Mouse (Mus musculus): ENCODE measurements around the gene Tgm1. TPM values are rescaled to one million over a fixed set of nuclear protein-coding genes. Genes with fewer than 3 reads are reported as not detected.

Tgm1 gene
- polyA plus RNA-seq, 1 experiment, result 0.27 TPM

DNA sequence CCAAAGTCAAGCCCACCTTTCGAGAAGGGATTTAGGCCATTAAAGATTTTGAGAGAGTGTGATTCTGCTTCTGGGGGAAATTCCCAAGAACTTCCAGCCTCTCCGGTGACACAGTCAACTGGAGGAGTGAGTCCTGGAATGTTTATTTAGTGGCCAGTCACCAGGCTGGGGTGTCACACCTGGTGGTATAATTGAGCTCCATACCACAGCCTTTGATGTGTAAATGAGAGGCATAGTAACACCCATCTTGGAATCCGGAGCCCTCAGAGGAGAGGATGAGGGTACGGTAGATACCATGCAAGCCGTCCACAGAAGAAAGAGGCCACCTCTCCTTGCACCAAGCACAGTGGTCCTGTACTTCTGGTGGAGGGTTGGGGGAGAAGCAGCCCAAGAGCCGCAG, 11.0 kb downstream of the Tgm1 start:
- no peaks in the 10 kb centered on the region for H3K27me3 ChIP-seq (ENCODE audit: control insufficient read depth, insufficient read depth, low read length)
- H3K4me1 ChIP-seq (ENCODE audit: control insufficient read depth, insufficient read depth, low read length), result no peaks in the 10 kb centered on the region
- TF ChIP-seq POLR2A (IDR thresholded peaks at IDR 0.05; ENCODE audit: control insufficient read depth, low read depth, low read length) (no peak), CTCF (IDR thresholded peaks at IDR 0.05; ENCODE audit: control insufficient read depth, insufficient read depth, insufficient replicate concordance, low read depth, low read length) (no peak)
- H3K36me3 ChIP-seq (ENCODE audit: control insufficient read depth, insufficient read depth, low read length), result no peaks in the 10 kb centered on the region
- no peak overlapping the region for H3K27ac ChIP-seq (ENCODE audit: control insufficient read depth, insufficient read depth, low read depth, low read length)
- H3K4me3 ChIP-seq (ENCODE audit: control insufficient read depth, low read depth, low read length), result no peak overlapping the region

DNA sequence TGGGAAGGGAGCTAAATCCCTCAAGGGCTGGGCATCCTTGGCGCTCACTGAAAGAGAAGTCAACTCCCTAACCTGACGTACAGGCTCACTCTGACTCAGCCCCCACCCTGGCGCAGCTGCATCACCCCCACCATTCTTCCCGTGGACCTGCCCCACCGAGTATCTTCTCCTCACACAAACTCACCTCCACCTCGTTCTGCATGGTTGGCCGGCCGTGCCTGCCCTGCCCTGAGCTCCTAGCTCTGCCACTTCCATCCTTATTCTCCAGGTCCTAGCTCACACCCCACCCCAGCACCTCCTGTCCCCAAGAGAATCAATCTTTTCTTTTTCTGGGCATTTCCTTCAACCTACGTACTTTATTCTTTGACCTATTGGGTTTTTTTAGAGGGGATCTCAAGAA, 12.6 kb downstream of the Tgm1 start:
- H3K27ac ChIP-seq (ENCODE audit: control insufficient read depth, insufficient read depth, low read depth, low read length), result no peak overlapping the region
- H3K4me1 ChIP-seq (ENCODE audit: control insufficient read depth, insufficient read depth, low read length), result no peaks in the 10 kb centered on the region
- H3K4me3 ChIP-seq (ENCODE audit: control insufficient read depth, low read depth, low read length), result no peak overlapping the region
- no peaks in the 10 kb centered on the region for H3K36me3 ChIP-seq (ENCODE audit: control insufficient read depth, insufficient read depth, low read length)
- no peaks in the 10 kb centered on the region for H3K27me3 ChIP-seq (ENCODE audit: control insufficient read depth, insufficient read depth, low read length)
- no peak for TF ChIP-seq POLR2A (IDR thresholded peaks at IDR 0.05; ENCODE audit: control insufficient read depth, low read depth, low read length)
- no peak for TF ChIP-seq CTCF (IDR thresholded peaks at IDR 0.05; ENCODE audit: control insufficient read depth, insufficient read depth, insufficient replicate concordance, low read depth, low read length)

DNA sequence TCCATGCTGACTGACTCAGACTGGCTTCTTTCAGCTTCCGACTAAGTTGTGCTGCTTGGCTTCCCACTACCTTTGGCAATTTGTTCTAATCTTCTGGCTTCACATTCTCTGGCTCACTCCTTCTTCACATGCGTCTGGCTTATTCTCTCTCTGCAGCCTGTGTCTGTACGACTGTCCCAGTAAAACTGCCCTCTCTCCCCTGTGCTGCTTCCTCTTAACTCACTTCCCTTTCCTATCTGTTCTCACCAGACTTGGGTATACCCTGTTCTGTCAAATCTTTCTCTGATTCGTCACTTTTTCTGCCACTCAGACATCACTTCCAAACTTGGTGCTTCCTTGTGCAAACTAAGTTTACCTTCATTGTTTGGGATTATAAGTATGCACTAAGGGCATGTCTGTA, 16.5 kb downstream of the Tgm1 start:
- H3K4me3 ChIP-seq (ENCODE audit: control insufficient read depth, low read depth, low read length), result no peak overlapping the region
- no peak for TF ChIP-seq CTCF (IDR thresholded peaks at IDR 0.05; ENCODE audit: control insufficient read depth, insufficient read depth, insufficient replicate concordance, low read depth, low read length)
- no peak for TF ChIP-seq POLR2A (IDR thresholded peaks at IDR 0.05; ENCODE audit: control insufficient read depth, low read depth, low read length)
- no peaks in the 10 kb centered on the region for H3K27me3 ChIP-seq (ENCODE audit: control insufficient read depth, insufficient read depth, low read length)

DNA sequence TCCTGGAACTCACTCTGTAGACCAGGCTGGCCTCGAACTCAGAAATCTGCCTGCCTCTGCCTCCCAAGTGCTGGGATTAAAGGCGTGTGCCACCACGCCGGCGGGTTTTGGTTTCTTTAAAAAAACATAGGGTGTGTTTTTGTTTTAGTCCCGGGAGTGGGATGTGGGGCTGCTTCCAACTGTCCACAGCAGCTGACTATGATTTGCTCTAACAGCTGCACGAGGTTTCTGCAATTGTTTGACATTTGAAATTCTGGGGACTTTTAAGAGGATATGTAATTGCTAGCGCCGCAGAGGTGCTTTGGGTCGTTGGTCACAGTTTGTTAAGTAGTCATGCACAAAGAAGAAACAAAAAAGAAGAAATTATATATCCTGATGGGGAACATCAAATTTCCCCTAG, 24.3 kb downstream of the Tgm1 start:
- Histone ChIP-seq H3K4me1 (ENCODE audit: control insufficient read depth, insufficient read depth, low read length) (no peaks in the 10 kb centered on the region), H3K27me3 (ENCODE audit: control insufficient read depth, insufficient read depth, low read length) (no peaks in the 10 kb centered on the region), H3K4me3 (ENCODE audit: control insufficient read depth, low read depth, low read length) (no peak overlapping the region), H3K27ac (ENCODE audit: control insufficient read depth, insufficient read depth, low read depth, low read length) (no peak overlapping the region), H3K36me3 (ENCODE audit: control insufficient read depth, insufficient read depth, low read length) (no peaks in the 10 kb centered on the region)
- TF ChIP-seq CTCF (IDR thresholded peaks at IDR 0.05; ENCODE audit: control insufficient read depth, insufficient read depth, insufficient replicate concordance, low read depth, low read length) (no peak), POLR2A (IDR thresholded peaks at IDR 0.05; ENCODE audit: control insufficient read depth, low read depth, low read length) (no peak)

More for the DNA sequence above, 16.5 kb downstream of the Tgm1 start:
- no peaks in the 10 kb centered on the region for H3K36me3 ChIP-seq (ENCODE audit: control insufficient read depth, insufficient read depth, low read length)
- H3K27ac ChIP-seq (ENCODE audit: control insufficient read depth, insufficient read depth, low read depth, low read length), result no peak overlapping the region
- H3K4me1 ChIP-seq (ENCODE audit: control insufficient read depth, insufficient read depth, low read length), result no peaks in the 10 kb centered on the region

DNA sequence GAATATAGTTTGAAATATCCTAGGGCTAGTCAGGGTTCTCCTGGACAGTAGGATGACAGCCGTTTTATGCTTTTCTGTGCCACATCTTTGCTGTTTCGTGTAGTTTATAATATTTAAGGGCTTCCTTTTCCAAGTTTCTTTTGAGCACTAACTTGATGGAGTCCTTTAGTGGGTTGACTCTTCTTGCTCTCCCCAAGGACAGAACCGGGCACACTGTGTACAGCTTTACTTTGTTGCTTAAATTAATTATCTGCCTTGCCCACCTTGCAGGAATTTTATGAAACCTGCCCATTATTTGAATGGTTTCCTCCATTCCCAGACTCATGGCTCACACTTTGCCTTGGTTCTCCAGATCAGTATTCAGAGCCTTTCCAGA, 31.6 kb downstream of the Tgm1 start:
- TF ChIP-seq CTCF (IDR thresholded peaks at IDR 0.05; ENCODE audit: control insufficient read depth, insufficient read depth, insufficient replicate concordance, low read depth, low read length) (no peak), POLR2A (IDR thresholded peaks at IDR 0.05; ENCODE audit: control insufficient read depth, low read depth, low read length) (no peak)
- Histone ChIP-seq H3K27ac (ENCODE audit: control insufficient read depth, insufficient read depth, low read depth, low read length) (peak overlapping the region; percentile 90), H3K36me3 (ENCODE audit: control insufficient read depth, insufficient read depth, low read length) (peaks cover 1% of the 10 kb centered on the region; the same call in 1 of the 2 replicates), H3K4me1 (ENCODE audit: control insufficient read depth, insufficient read depth, low read length) (peaks cover 4% of the 10 kb centered on the region; the same call in 1 of the 2 replicates), H3K4me3 (ENCODE audit: control insufficient read depth, low read depth, low read length) (peak overlapping the region; percentile 97), H3K27me3 (ENCODE audit: control insufficient read depth, insufficient read depth, low read length) (no peaks in the 10 kb centered on the region)

DNA sequence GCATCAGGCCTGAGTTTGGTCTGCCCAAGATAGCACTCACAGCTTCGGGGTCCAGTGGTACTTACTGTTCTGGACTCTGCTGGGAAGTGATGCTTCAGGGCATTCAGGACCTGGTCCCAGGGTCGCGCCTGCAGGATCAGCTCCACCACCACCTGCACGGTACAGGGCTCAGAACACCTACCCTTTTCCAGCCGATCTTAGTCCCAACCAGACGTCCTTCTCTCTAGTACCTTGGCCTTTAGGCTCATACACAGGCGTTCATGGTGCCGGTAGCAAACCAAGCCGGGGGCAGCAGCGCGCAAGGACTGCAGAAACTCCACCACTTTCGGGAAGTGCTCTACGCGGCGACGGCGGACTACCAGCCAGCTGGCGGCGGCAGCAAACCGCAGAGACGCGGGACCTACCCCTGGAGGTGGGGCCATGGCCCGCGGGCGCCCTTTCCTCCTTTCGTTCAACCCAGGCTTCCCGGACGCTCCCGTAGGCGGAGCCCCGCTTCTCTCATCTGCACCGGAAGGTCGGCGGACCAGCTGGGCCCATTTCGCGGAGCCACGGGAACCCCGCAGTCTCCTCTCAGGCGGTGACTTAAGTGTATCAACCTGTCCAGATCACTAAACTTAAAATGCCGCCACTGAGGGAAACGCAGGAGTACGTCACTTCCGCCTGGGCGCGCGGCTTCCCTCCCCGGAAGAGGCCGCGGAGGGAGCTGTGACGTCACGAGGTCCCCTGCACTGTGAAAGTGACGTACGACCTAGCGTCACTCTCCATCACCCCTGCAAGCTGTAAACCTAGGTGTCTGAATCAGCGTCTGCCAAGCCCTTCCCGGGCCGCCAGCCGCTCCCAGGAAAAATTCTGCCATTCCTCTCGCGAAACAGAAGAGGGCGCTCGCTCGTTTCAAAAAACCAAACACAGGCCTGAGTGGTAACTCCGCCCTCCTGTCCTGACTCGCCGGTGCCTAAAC, 32.3 kb downstream of the Tgm1 start, which contains the start of gene Tinf2:
Gene Tinf2, minus strand, starts transcription at position 661 of the 958 bp plus-strand sequence.
- Histone ChIP-seq H3K27ac (ENCODE audit: control insufficient read depth, insufficient read depth, low read depth, low read length) (peak within 1 kb of the TSS; percentile 90), H3K36me3 (ENCODE audit: control insufficient read depth, insufficient read depth, low read length) (peaks cover 6% of the 10 kb centered on the region), H3K27me3 (ENCODE audit: control insufficient read depth, insufficient read depth, low read length) (no peaks in the 10 kb centered on the region), H3K4me1 (ENCODE audit: control insufficient read depth, insufficient read depth, low read length) (peaks cover 4% of the 10 kb centered on the region; the same call in 1 of the 2 replicates), H3K4me3 (ENCODE audit: control insufficient read depth, low read depth, low read length) (peak within 1 kb of the TSS; percentile 97)
- TF ChIP-seq CTCF (IDR thresholded peaks at IDR 0.05; ENCODE audit: control insufficient read depth, insufficient read depth, insufficient replicate concordance, low read depth, low read length) (peak; percentile 71), POLR2A (IDR thresholded peaks at IDR 0.05; ENCODE audit: control insufficient read depth, low read depth, low read length) (peak; percentile 51; the same call in 1 of the 2 replicates)

DNA sequence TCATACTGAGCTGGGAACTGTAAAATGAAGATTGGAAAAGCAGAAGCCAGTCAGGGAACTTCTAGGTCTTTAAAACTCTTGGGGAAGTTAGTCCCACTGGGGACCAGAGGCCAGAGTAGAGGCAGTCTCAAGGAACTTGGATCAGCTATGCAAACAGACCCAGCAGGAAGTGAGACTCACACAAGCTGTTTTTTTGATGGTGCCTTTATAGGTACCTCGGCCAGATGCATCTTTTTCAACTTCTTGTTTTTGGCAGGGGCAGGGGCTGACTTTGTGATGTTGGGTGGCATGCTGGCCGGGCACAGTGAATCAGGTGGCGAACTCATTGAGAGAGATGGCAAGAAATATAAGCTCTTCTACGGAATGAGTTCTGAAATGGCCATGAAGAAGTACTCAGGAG, 36.1 kb downstream of the Tgm1 start:
- H3K27me3 ChIP-seq (ENCODE audit: control insufficient read depth, insufficient read depth, low read length), result no peaks in the 10 kb centered on the region
- TF ChIP-seq CTCF (IDR thresholded peaks at IDR 0.05; ENCODE audit: control insufficient read depth, insufficient read depth, insufficient replicate concordance, low read depth, low read length), result no peak
- no peak for TF ChIP-seq POLR2A (IDR thresholded peaks at IDR 0.05; ENCODE audit: control insufficient read depth, low read depth, low read length)
- peaks cover 4% of the 10 kb centered on the region; the same call in 1 of the 2 replicates for H3K4me1 ChIP-seq (ENCODE audit: control insufficient read depth, insufficient read depth, low read length)
- no peak overlapping the region for H3K27ac ChIP-seq (ENCODE audit: control insufficient read depth, insufficient read depth, low read depth, low read length)
- H3K36me3 ChIP-seq (ENCODE audit: control insufficient read depth, insufficient read depth, low read length), result peaks cover 7% of the 10 kb centered on the region
- H3K4me3 ChIP-seq (ENCODE audit: control insufficient read depth, low read depth, low read length), result no peak overlapping the region
